Mouse (Mus musculus) 416B (cell line): ENCODE data around the gene Fabp6.

Experiments used
- DNase-seq: peaks from one replicate; pipeline ENCODE4 v3.0.0; 2011; ENCODE audit warnings: low read depth

Gene Fabp6

GRCm38 (mm10) chr11:43601440-43601839 is at the start of gene Fabp6:
Gene Fabp6 (minus strand): TSS chr11:43601540.
- DNase-seq, result no peak

DNA sequence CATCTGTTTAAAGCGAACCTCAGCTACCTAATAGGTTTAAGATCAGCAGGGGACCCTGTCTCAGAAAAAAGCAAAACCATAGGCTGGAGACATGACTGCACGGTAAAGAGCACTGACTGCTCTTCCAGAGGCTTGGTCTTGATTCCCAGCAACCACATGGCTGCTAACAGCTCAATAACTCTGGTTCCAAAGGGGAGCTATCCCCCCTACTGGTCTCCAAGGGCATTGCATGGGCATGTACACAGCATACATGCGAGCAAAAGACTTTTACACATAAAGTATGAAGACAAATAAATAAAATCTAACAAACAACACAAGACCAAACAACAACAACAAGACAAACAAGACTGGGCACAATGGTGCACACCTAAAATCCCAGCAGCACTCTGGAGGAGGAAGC is 43.9 kb upstream of the Fabp6 start:
- DNase-seq, result peak; percentile 39

GRCm38 (mm10) chr11:43643180-43643591 is 41.8 kb upstream of the Fabp6 start:
- DNase-seq, result peak; percentile 90

DNA sequence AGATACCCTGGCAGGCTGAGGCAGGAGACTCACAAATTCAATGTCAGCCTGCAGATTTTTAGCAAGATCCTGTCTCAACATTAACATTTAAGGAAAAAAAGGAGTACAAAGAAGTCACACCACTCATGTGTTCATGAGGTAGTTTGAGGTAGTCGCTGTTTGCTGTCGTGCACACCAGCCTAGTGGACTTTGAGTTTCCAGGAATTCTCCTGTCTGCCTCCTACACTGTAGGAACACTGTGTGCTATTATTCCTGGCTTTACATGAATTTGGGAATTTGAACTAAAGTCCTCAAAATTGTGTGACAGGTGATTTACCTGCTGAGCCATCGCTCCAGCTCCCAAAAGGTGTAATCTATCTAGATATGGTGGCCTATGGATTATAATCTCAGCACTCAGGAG is 37.1 kb upstream of the Fabp6 start:
- no peak for DNase-seq

GRCm38 (mm10) chr11:43636761-43637160 is 35.4 kb upstream of the Fabp6 start:
- DNase-seq, result no peak

- DNase-seq, result no peak
Measured at GRCm38 (mm10) chr11:43633658-43634401, 32.5 kb upstream of the Fabp6 start.

- DNase-seq, result no peak
Measured at GRCm38 (mm10) chr11:43633165-43633564, 31.8 kb upstream of the Fabp6 start.

GRCm38 (mm10) chr11:43632566-43632965 is 31.2 kb upstream of the Fabp6 start:
- DNase-seq, result peak; percentile 81

GRCm38 (mm10) chr11:43631645-43632044 is 30.3 kb upstream of the Fabp6 start:
- DNase-seq, result no peak

- no peak for DNase-seq
Measured at GRCm38 (mm10) chr11:43626927-43627645, 25.7 kb upstream of the Fabp6 start.

GRCm38 (mm10) chr11:43626300-43626926 is 25.1 kb upstream of the Fabp6 start:
- no peak for DNase-seq

DNA sequence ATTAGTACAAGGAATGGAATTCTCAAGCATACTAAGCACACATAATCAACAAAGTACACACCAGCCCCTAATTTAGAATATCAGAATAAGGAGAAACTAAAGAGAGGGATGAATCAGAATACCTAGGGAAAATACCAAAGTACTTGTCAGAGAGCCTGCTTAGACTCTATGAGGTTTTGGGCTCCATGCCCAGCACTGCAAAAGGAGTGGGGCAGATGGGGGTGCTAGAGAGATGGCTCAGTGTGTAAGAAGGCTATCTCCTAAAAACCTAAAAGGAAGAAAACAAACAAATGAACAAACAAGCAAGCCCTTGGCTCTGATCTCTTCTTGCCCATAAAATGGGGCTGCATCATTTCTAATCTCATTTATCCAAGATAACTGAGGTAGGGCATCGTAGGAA is 23.0 kb upstream of the Fabp6 start:
- no peak for DNase-seq

- DNase-seq, result no peak
Measured at GRCm38 (mm10) chr11:43621769-43622168, 20.4 kb upstream of the Fabp6 start.

GRCm38 (mm10) chr11:43618403-43618802 is 17.1 kb upstream of the Fabp6 start:
- no peak for DNase-seq

- no peak for DNase-seq
Measured at GRCm38 (mm10) chr11:43617924-43618323, 16.6 kb upstream of the Fabp6 start.

GRCm38 (mm10) chr11:43612834-43613488 is 11.6 kb upstream of the Fabp6 start:
- DNase-seq, result peak; percentile 89

DNA sequence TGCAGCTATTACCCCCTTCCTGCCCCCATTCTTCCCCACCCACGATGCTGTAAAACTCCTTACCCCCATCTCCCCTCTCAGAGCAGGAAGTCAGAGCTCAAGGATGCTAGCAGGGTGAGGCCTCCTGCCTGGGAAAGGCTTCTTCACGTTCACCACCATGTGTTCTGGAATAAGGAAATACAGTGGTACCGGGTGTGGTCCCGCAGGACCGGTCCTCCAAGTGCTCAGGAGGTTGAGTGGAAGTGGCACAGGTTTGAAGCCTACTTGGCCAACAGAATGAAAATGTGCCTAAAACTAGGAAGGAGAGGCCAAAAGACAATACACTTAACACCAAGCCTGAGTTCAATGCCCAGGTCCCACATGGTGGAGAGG is 9.3 kb upstream of the Fabp6 start:
- no peak for DNase-seq

GRCm38 (mm10) chr11:43610006-43610661 is 8.8 kb upstream of the Fabp6 start:
- no peak for DNase-seq

GRCm38 (mm10) chr11:43608440-43608839 is 7.1 kb upstream of the Fabp6 start:
- no peak for DNase-seq

DNA sequence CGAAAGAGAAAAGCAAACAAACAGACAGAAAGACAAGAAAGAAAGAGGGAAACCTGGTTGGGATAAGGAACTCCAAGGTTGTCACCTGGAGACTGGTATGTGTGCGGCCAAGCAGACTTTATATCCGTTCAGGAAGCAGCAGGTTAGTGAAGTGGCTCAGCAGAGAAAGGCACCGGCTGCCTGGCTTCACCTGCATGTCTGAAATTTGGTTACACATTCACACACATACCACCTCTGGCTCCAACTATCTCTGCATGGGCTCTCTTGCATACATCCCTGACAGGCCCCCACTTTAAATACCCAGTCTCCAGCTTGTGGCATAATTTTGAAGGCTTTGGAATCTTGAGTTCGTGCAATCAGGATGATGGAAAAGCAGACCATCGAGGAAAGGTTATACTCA is 4.5 kb upstream of the Fabp6 start:
- no peak for DNase-seq

GRCm38 (mm10) chr11:43604891-43605290 is 3.6 kb upstream of the Fabp6 start:
- DNase-seq, result peak; percentile 96

GRCm38 (mm10) chr11:43604207-43604606 is 2.9 kb upstream of the Fabp6 start:
- no peak for DNase-seq
